Mouse (Mus musculus) embryonic stem cell, embryonic (primary cell): Measurements from ENCODE around the gene Krtap16-1.

ENCODE experiments used
- CTCF ChIA-PET, 4 experiments: fragments of 300-600 bp in 2 of 4; fragments of 350-600 bp in 2 of 4; sonication (Branson Sonifier 250); formaldehyde crosslinking; loops; one replicate each; lab custom pipeline; 2022; ENCODE audit warnings: inconsistent platforms in 2 of 4; lab: Charles Lee
- POLR2A ChIA-PET, 4 experiments: fragments of 300-600 bp in 2 of 4; fragments of 350-600 bp in 2 of 4; sonication (Branson Sonifier 250); formaldehyde crosslinking; loops; one replicate each; lab custom pipeline; 2022; ENCODE audit warnings: antibody characterized with exemption in 4 of 4, inconsistent platforms in 1 of 4; lab: Charles Lee

The Krtap16-1 gene

DNA sequence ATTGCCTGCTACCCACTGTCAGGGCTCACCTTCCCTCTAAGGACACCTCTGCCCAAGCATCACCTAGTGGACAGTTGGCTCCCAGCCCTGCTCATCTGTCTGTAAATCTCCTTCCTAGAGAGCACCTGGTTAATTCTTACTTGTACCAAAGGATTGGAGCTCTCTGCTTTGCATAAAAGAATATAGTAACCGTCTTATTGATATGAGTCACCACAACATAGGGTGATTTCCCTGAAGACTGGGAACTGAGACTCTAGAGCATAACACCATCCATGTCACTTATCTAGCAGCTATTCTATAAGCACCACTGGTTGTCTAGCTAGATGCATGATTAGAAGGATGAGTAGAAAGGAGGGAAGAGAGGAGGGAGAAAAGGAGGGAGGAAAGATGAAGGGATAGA, 3.0 kb downstream of the Krtap16-1 start:
- POLR2A ChIA-PET, result no interaction called here
- CTCF ChIA-PET, result no interaction called here

DNA sequence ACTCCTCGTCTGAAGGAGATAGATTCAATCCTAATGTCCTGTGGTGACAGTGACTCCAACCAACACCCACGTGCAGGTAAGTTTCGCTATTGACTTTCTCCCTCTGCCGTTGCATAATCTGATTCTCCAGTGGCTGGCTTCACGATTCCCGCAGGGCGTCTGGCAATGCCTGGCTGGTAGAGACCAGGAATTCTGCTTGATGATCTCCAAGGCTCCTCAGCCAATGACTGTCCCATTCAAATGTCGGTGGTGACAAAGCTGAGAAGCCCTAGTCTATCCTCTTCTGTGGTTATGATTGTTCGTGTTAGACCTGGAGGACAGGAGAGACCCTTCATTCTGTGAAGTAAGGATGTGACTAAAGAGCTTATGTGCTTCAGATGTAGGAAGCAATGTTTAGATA, 3.7 kb downstream of the Krtap16-1 start:
- CTCF ChIA-PET, result no interaction called here

DNA sequence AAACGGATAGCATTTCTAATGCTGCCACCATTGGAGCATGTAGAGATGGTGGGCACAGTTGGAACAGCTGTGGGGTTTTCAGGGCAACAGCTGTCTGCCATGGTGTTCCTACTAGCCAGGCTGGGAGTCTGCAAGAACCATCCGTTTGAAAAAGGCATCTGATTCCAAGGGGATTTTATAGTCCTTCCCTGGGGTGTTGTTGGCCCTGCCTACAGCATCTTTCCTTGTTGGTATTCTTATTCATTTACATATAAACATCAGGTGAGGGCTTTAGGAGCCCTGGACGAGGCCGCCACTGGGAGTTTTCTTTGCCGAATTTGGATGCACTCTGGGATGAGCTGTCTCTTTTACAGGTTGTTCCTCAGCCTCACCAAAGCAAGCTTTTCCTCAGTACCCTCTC, 7.4 kb downstream of the Krtap16-1 start, which contains the start of gene Krtap29-1:
TSS of gene Krtap29-1 (minus strand) at position 101 of the 400 bp plus-strand sequence.
- ChIA-PET POLR2A (interaction anchor here in 1 of 4 experiments (0.6 kb wide), 1 partner anchor 913 kb away, joined by 3 read pairs; no protein-coding TSS in a partner anchor), CTCF (interaction anchor here in 1 of 4 experiments (1.6 kb wide), 1 partner anchor 14 kb away, joined by 4 read pairs; no protein-coding TSS in a partner anchor)

More for the DNA sequence above, 3.7 kb downstream of the Krtap16-1 start:
- POLR2A ChIA-PET, result interaction anchor here in 1 of 4 experiments (0.6 kb wide), 1 partner anchor 69 kb away, joined by 4 read pairs; no protein-coding TSS in a partner anchor

DNA sequence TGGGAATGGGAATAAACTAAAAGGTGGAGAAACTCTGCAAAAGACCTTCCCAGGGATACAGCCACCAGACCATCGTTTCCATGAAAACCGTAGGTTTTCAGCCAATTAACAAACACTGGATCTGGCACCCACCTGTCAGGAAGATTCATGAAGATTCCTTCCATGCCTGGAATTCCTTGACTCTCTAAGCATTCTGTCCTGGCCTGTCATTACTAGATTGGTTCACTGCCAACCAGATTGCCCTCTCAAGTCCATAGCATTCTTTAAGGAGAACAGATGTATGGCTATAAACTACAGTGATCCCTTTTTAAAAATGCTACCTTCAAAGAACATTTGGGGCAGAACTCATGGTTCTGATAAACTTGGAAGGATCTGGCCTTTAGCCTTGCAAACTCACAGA, 20.4 kb downstream of the Krtap16-1 start:
- ChIA-PET CTCF (no interaction called here), POLR2A (no interaction called here)

DNA sequence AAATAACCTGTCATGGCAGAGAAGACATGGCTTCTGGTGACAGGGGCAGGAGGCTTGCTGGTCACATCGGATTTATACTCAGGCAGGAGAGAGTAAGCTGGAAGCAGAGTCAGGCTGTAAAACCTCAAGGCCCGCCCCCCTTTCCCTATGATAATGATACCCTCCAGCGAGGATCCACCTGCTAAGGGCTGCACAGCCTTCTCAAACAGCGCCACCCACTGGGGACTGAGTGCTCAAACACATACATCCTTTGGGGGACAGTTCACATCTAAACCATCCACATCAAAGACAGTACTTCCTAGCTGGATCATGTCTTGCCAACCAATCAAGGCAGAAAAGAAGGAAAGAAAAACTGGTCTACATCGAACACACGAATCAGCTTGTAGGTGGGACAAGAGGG, 22.2 kb downstream of the Krtap16-1 start:
- CTCF ChIA-PET, result interaction anchor here in 2 of 4 experiments (0.6 to 1.3 kb wide), 6 partner anchors 11 to 390 kb away, joined by 3 to 4 read pairs (median 3); partner anchors contain the start of gene Krtap29-1 (in 1 of the 2)
- POLR2A ChIA-PET, result no interaction called here

DNA sequence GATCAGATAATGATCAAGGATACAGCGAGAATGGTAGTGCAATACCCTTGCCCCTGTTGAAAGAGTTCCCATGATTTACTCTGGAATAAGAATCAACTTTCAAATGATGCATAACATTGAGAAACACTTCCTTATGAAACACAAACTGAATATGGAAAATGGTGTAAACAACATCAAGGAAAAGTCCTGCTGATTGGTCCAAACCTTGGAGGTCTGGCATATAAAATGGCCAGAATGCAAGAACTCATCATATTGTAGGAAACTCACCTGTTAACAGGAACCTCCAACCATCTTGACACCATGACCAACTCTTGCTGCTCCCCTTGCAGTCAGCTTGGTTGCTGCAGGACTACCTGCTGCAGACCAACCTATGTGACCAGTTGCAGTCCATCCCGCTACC, 38.2 kb downstream of the Krtap16-1 start, which contains the start of gene Krtap9-5:
TSS of gene Krtap9-5 (plus strand) at position 301 of the 400 bp plus-strand sequence.
- CTCF ChIA-PET, result no interaction called here

DNA sequence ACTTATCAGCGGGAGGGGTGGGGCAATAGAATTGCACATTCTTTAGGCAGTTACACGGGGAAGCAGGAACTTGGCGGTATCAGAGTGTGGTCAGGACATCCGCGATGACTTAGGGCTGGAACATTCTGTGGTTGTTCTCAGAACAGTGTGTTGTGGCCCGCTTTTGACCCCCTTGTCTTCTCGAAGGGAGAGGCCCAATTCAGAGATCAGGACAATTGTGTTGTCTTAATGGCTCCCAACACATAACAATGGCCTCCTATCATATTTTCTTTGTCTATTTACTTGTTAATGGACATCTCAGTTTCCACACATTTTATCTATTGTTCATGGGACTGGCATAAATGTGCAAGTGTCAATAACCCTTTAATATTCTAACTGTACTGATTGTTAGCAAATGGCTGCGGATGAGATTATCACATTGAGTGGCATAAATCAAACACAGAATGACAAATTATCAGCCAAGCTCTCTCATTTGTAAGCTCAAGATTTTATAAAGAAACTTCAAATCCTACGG, 48.6 kb downstream of the Krtap16-1 start:
- POLR2A ChIA-PET, result interaction anchor here in 1 of 4 experiments (0.6 kb wide), 1 partner anchor 389 kb away, joined by 3 read pairs; no protein-coding TSS in a partner anchor
- CTCF ChIA-PET, result interaction anchor here in 1 of 4 experiments (0.6 to 0.7 kb wide), 2 partner anchors 223 to 526 kb away, joined by 4 to 5 read pairs; no protein-coding TSS in a partner anchor

More for the DNA sequence above, 38.2 kb downstream of the Krtap16-1 start, which contains the start of gene Krtap9-5:
- POLR2A ChIA-PET, result no interaction called here

DNA sequence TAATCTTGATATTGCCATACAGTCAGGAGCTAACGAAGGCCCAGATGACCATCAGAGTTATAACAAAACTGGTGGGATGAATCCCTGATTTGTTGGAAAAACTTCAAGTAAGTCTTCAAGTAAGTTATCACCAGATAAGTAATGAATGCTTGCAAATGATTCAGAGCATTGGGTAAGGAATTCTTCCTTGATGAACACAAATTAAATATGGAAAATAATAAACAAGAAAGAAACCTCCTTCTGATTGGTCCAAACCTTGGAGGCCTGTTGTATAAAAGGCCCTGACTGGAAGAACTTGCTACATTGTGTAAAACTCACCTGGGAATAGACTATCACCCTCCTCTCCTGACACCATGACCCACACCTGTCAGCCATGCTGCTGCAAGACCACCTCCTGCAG, 50.4 kb downstream of the Krtap16-1 start, which contains the start of gene Krtap31-2:
TSS of gene Krtap31-2 (plus strand) at position 301 of the 400 bp plus-strand sequence.
- POLR2A ChIA-PET, result no interaction called here
- CTCF ChIA-PET, result no interaction called here
